Mouse (Mus musculus): ENCODE results near the gene Mpg. TPM values are rescaled to one million over a fixed set of nuclear protein-coding genes. Genes with fewer than 3 reads are reported as not detected.

The Mpg gene
- polyA plus RNA-seq, 1 experiment from 2014 or later = 29.6 TPM

DNA sequence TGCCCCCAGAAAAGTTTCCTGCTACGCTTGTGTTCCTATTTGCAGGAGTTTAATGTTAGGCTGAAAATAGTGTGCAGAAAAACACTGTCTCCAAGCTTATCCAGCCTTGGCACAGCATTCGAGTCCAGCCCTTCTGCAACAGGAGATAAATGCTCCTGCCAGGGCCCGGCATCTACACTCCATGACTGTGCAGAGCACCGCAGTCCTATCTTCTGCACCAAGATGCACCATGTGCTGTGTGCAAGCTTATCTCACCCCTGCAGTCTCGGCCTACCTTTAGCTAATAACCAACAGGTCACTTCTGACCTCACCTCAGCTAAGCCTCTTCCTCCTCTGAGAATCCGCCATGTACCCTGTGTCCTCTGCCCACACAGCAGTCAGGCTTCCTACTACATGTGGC is 19.3 kb downstream of the Mpg start:
- H3K9ac ChIP-seq (replicated peaks; ENCODE audit: low read length) = no peak overlapping the region
- H3K27me3 ChIP-seq (ENCODE audit: control insufficient read depth, insufficient read depth, low read length) = no peaks in the 10 kb centered on the region
- DNase-seq (ENCODE audit: low spot score) (no peak), ATAC-seq (replicated peaks; ENCODE audit: insufficient number of reproducible peaks, low FRiP score, low TSS enrichment, low read depth) (no peak)
- H3K4me2 ChIP-seq (ENCODE audit: low read depth, low read length) = no peak overlapping the region
- 92% methylated on average over 6 of the region's 6 CpGs for WGBS
- no peak overlapping the region for H3K27ac ChIP-seq (replicated peaks; ENCODE audit: low read depth, low read length)
- no peaks in the 10 kb centered on the region; the same call in none of the 2 replicates for H3K36me3 ChIP-seq (replicated peaks; ENCODE audit: control insufficient read depth, insufficient read depth, low read depth, low read length)
- no peaks in the 10 kb centered on the region for H3K9me3 ChIP-seq (replicated peaks; ENCODE audit: control insufficient read depth, low read length)
- no peak overlapping the region for H3K4me3 ChIP-seq (ENCODE audit: low read depth, low read length)
- no peaks in the 10 kb centered on the region for H3K4me1 ChIP-seq (ENCODE audit: control insufficient read depth, insufficient read depth, low read length)

- no peaks in the 10 kb centered on the region for H3K4me1 ChIP-seq (ENCODE audit: control insufficient read depth, insufficient read depth, low read length)
- no peaks in the 10 kb centered on the region for H3K27me3 ChIP-seq (ENCODE audit: control insufficient read depth, insufficient read depth, low read length)
- ATAC-seq (replicated peaks; ENCODE audit: insufficient number of reproducible peaks, low FRiP score, low TSS enrichment, low read depth) = no peak
- H3K4me3 ChIP-seq (ENCODE audit: low read depth, low read length) = no peak overlapping the region
- H3K9ac ChIP-seq (replicated peaks; ENCODE audit: low read length) = no peak overlapping the region
- H3K27ac ChIP-seq (replicated peaks; ENCODE audit: low read depth, low read length) = no peak overlapping the region
- H3K4me2 ChIP-seq (ENCODE audit: low read depth, low read length) = no peak overlapping the region
- DNase-seq (ENCODE audit: low spot score) = no peak
- no peaks in the 10 kb centered on the region for H3K9me3 ChIP-seq (replicated peaks; ENCODE audit: control insufficient read depth, low read length)
- no peaks in the 10 kb centered on the region; the same call in none of the 2 replicates for H3K36me3 ChIP-seq (replicated peaks; ENCODE audit: control insufficient read depth, insufficient read depth, low read depth, low read length)
Measured at GRCm38 (mm10) chr11:32247068-32247467, 20.8 kb downstream of the Mpg start.

- ATAC-seq (replicated peaks; ENCODE audit: insufficient number of reproducible peaks, low FRiP score, low TSS enrichment, low read depth) (no peak), DNase-seq (ENCODE audit: low spot score) (no peak)
- Histone ChIP-seq H3K9me3 (replicated peaks; ENCODE audit: control insufficient read depth, low read length) (no peaks in the 10 kb centered on the region), H3K27me3 (ENCODE audit: control insufficient read depth, insufficient read depth, low read length) (no peaks in the 10 kb centered on the region), H3K4me2 (ENCODE audit: low read depth, low read length) (no peak overlapping the region), H3K4me1 (ENCODE audit: control insufficient read depth, insufficient read depth, low read length) (no peaks in the 10 kb centered on the region), H3K9ac (replicated peaks; ENCODE audit: low read length) (no peak overlapping the region), H3K27ac (replicated peaks; ENCODE audit: low read depth, low read length) (no peak overlapping the region), H3K36me3 (replicated peaks; ENCODE audit: control insufficient read depth, insufficient read depth, low read depth, low read length) (no peaks in the 10 kb centered on the region; the same call in none of the 2 replicates), H3K4me3 (ENCODE audit: low read depth, low read length) (no peak overlapping the region)
- 81% methylated on average over 3 of the region's 3 CpGs for WGBS
Measured at GRCm38 (mm10) chr11:32248350-32248749, 22.0 kb downstream of the Mpg start.

GRCm38 (mm10) chr11:32250880-32251763 is 24.8 kb downstream of the Mpg start:
- H3K36me3 ChIP-seq (replicated peaks; ENCODE audit: control insufficient read depth, insufficient read depth, low read depth, low read length) = no peaks in the 10 kb centered on the region; the same call in none of the 2 replicates
- ATAC-seq (replicated peaks; ENCODE audit: insufficient number of reproducible peaks, low FRiP score, low TSS enrichment, low read depth) (0 out of 2 replicates have a peak, but pooled peaks have one; percentile 52), DNase-seq (ENCODE audit: low spot score) (no peak)
- no peak overlapping the region for H3K27ac ChIP-seq (replicated peaks; ENCODE audit: low read depth, low read length)
- WGBS = 87% methylated on average over 8 of the region's 8 CpGs
- no peak overlapping the region for H3K4me2 ChIP-seq (ENCODE audit: low read depth, low read length)
- H3K4me1 ChIP-seq (ENCODE audit: control insufficient read depth, insufficient read depth, low read length) = no peaks in the 10 kb centered on the region
- no peaks in the 10 kb centered on the region for H3K27me3 ChIP-seq (ENCODE audit: control insufficient read depth, insufficient read depth, low read length)
- H3K4me3 ChIP-seq (ENCODE audit: low read depth, low read length) = no peak overlapping the region
- H3K9ac ChIP-seq (replicated peaks; ENCODE audit: low read length) = no peak overlapping the region
- H3K9me3 ChIP-seq (replicated peaks; ENCODE audit: control insufficient read depth, low read length) = no peaks in the 10 kb centered on the region

GRCm38 (mm10) chr11:32253121-32253520 is 26.8 kb downstream of the Mpg start:
- Histone ChIP-seq H3K36me3 (replicated peaks; ENCODE audit: control insufficient read depth, insufficient read depth, low read depth, low read length) (no peaks in the 10 kb centered on the region; the same call in none of the 2 replicates), H3K4me2 (ENCODE audit: low read depth, low read length) (no peak overlapping the region), H3K9me3 (replicated peaks; ENCODE audit: control insufficient read depth, low read length) (no peaks in the 10 kb centered on the region), H3K27ac (replicated peaks; ENCODE audit: low read depth, low read length) (no peak overlapping the region), H3K27me3 (ENCODE audit: control insufficient read depth, insufficient read depth, low read length) (no peaks in the 10 kb centered on the region), H3K4me1 (ENCODE audit: control insufficient read depth, insufficient read depth, low read length) (no peaks in the 10 kb centered on the region), H3K4me3 (ENCODE audit: low read depth, low read length) (no peak overlapping the region), H3K9ac (replicated peaks; ENCODE audit: low read length) (no peak overlapping the region)
- 90% methylated on average over 1 of the region's 1 CpGs for WGBS
- DNase-seq (ENCODE audit: low spot score) = no peak
- no peak for ATAC-seq (replicated peaks; ENCODE audit: insufficient number of reproducible peaks, low FRiP score, low TSS enrichment, low read depth)

DNA sequence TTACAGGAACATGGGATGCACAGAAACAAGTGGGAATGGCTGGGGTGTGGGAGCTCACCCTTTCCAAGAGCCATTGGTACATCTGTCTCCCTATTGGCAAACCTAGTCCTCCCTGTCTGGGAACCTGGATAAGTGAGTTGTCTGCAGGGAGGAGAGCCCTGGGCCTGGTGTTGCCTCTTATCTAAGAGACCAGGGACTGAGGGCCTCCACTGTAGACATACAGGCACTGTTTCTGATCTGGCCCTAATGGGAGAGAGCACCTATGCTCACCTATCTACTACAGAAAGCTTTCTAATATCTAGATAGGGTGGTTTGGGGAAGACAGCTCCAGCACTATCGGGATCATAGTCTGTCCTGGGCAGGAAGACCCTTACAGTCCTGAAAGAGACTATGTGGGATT is 29.8 kb downstream of the Mpg start:
- H3K36me3 ChIP-seq (replicated peaks; ENCODE audit: control insufficient read depth, insufficient read depth, low read depth, low read length) = no peaks in the 10 kb centered on the region; the same call in none of the 2 replicates
- ATAC-seq (replicated peaks; ENCODE audit: insufficient number of reproducible peaks, low FRiP score, low TSS enrichment, low read depth) (no peak), DNase-seq (ENCODE audit: low spot score) (no peak)
- no peak overlapping the region for H3K27ac ChIP-seq (replicated peaks; ENCODE audit: low read depth, low read length)
- H3K9ac ChIP-seq (replicated peaks; ENCODE audit: low read length) = no peak overlapping the region
- H3K27me3 ChIP-seq (ENCODE audit: control insufficient read depth, insufficient read depth, low read length) = no peaks in the 10 kb centered on the region
- no peak overlapping the region for H3K4me2 ChIP-seq (ENCODE audit: low read depth, low read length)
- H3K4me3 ChIP-seq (ENCODE audit: low read depth, low read length) = no peak overlapping the region
- 92% methylated on average over 1 of the region's 1 CpGs for WGBS
- no peaks in the 10 kb centered on the region for H3K9me3 ChIP-seq (replicated peaks; ENCODE audit: control insufficient read depth, low read length)
- H3K4me1 ChIP-seq (ENCODE audit: control insufficient read depth, insufficient read depth, low read length) = no peaks in the 10 kb centered on the region

GRCm38 (mm10) chr11:32256566-32256965 is 30.3 kb downstream of the Mpg start:
- no peaks in the 10 kb centered on the region; the same call in none of the 2 replicates for H3K36me3 ChIP-seq (replicated peaks; ENCODE audit: control insufficient read depth, insufficient read depth, low read depth, low read length)
- 94% methylated on average over 3 of the region's 3 CpGs for WGBS

GRCm38 (mm10) chr11:32262674-32263415 is 36.5 kb downstream of the Mpg start:
- Histone ChIP-seq H3K9ac (replicated peaks; ENCODE audit: low read length) (no peak overlapping the region), H3K27me3 (ENCODE audit: control insufficient read depth, insufficient read depth, low read length) (no peaks in the 10 kb centered on the region), H3K27ac (replicated peaks; ENCODE audit: low read depth, low read length) (no peak overlapping the region), H3K36me3 (replicated peaks; ENCODE audit: control insufficient read depth, insufficient read depth, low read depth, low read length) (no peaks in the 10 kb centered on the region; the same call in 1 of the 2 replicates), H3K4me1 (ENCODE audit: control insufficient read depth, insufficient read depth, low read length) (no peaks in the 10 kb centered on the region), H3K4me3 (ENCODE audit: low read depth, low read length) (no peak overlapping the region), H3K9me3 (replicated peaks; ENCODE audit: control insufficient read depth, low read length) (no peaks in the 10 kb centered on the region), H3K4me2 (ENCODE audit: low read depth, low read length) (no peak overlapping the region)
- WGBS = 74% methylated on average over 10 of the region's 10 CpGs
- ATAC-seq (replicated peaks; ENCODE audit: insufficient number of reproducible peaks, low FRiP score, low TSS enrichment, low read depth) = no peak
- no peak for DNase-seq (ENCODE audit: low spot score)

More at GRCm38 (mm10) chr11:32256566-32256965, 30.3 kb downstream of the Mpg start:
- no peak for DNase-seq (ENCODE audit: low spot score)
- Histone ChIP-seq H3K27ac (replicated peaks; ENCODE audit: low read depth, low read length) (no peak overlapping the region), H3K4me2 (ENCODE audit: low read depth, low read length) (no peak overlapping the region), H3K4me3 (ENCODE audit: low read depth, low read length) (no peak overlapping the region), H3K27me3 (ENCODE audit: control insufficient read depth, insufficient read depth, low read length) (no peaks in the 10 kb centered on the region), H3K4me1 (ENCODE audit: control insufficient read depth, insufficient read depth, low read length) (no peaks in the 10 kb centered on the region), H3K9ac (replicated peaks; ENCODE audit: low read length) (no peak overlapping the region), H3K9me3 (replicated peaks; ENCODE audit: control insufficient read depth, low read length) (no peaks in the 10 kb centered on the region)
- ATAC-seq (replicated peaks; ENCODE audit: insufficient number of reproducible peaks, low FRiP score, low TSS enrichment, low read depth) = no peak
